Mouse (Mus musculus) mature B cell (primary cell): ENCODE results near the gene Abca17.

Experiments
- in situ Hi-C: fragments of 300-500 bp; cut with MboI; formaldehyde crosslinking; loops from 2 replicates; pipeline ENCODE4 v1.14.3; 2019

Abca17 gene

DNA sequence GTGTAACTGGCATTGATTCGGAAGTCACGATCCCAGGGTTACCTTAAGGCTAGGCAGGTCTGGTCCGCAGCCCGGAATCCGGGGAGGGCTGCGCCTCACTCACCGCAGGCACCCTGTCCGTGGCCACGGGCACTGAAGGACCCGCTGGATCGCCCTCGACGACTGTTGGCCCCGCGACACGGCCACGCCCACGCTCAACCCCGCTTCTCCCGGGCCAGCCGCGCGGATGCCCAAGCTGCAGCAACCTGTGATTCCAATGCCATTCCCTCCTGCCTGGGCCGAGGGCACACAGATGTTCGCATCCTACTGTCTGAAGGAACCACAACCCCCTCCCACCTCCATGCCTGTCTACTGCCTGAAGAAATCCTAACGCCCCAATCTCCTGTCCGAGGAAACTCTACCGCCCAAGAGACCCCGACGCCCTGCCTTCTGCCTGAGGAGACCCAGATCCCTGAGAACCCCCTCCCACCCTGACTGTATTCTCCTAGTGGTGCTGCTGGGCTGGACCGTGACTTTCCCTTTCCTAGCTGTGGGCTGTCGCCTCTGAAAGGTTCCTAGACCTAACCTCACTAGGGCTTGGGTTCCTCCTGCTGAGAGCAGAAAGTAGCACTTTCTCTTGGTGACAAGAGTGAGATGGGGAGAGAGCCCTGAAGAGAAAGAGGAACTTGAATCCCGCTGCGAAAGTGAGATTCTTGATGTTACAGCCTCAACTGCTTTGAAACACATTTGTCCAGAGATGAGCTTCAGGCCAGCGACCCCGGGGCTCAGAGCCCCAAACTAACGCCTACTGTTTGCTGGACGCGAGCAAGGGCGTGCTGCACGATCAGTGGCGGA is at the start of gene Abca17:
TSS of gene Abca17 (minus strand) at position 143 of the 834 bp plus-strand sequence.
- in situ Hi-C loops: no loop called here

GRCm38 (mm10) chr17:24394456-24394855 is 43.6 kb upstream of the Abca17 start:
- in situ Hi-C loops: no loop called here

DNA sequence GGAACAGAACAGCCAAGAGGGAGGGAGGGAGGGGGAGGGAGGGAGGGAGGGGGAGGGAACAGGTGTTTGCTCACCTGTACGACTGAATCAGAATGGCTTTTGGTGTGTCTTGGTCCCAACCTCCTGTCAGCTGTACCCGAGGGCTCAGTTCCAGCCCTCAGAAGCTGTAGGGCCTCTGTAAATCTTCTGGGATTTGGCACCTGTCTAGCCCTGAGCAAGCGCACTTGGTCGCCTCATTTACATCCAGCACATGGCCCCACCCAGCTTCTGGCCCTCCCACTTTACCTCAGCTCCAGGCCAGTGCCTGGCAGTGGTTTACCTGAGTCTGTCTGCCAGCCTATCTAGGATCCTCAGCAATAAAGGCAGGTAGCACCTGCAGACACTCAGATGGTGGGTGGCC is 42.7 kb upstream of the Abca17 start:
- in situ Hi-C loops: no loop called here

- in situ Hi-C loops: no loop called here
Measured at GRCm38 (mm10) chr17:24391149-24391548, 40.3 kb upstream of the Abca17 start.

- in situ Hi-C loops: no loop called here
Measured at GRCm38 (mm10) chr17:24389865-24390264, 39.0 kb upstream of the Abca17 start.

DNA sequence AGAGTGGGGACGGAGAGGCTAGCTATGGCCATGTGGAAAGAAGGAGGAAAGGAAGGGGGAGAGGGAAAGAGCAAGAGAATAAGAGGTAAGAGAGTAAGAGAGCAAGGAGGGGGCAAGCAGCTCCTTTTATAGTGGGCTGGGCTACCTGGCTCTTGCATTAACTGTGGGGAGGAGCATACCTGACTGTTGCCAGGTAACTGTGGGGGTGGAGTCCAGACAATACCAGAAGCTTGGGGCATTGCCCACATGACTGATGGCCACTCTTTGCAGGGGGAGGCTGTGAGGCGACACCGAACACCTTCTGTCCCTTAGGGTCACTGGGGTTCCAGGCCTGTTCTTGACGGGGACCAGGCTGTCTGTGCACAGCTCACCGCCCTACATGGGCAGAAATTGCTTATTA is 37.8 kb upstream of the Abca17 start:
- in situ Hi-C loops: no loop called here

- in situ Hi-C loops: no loop called here
Measured at GRCm38 (mm10) chr17:24383789-24384188, 32.9 kb upstream of the Abca17 start.

GRCm38 (mm10) chr17:24378496-24378895 is 27.6 kb upstream of the Abca17 start:
- in situ Hi-C loops: no loop called here

DNA sequence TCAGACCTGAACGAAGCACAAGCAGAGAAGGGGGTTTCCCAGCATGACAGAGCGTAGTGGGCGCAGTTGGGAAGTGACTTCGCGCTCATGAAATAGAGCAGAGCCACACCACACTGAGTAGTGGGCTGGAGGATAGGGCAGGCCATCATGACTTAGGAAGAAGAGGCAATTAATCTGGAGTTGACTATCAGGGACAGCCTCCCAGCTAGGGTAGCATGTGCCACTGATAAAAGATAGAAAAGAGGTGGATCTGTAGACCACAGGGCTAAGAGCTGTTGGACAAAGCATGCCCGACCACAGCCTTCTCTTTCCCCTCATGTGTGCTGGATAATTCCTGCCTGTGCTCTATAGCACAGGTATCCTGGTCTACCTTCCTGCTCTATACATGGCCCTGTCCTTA is 25.0 kb upstream of the Abca17 start:
- in situ Hi-C loops: no loop called here

DNA sequence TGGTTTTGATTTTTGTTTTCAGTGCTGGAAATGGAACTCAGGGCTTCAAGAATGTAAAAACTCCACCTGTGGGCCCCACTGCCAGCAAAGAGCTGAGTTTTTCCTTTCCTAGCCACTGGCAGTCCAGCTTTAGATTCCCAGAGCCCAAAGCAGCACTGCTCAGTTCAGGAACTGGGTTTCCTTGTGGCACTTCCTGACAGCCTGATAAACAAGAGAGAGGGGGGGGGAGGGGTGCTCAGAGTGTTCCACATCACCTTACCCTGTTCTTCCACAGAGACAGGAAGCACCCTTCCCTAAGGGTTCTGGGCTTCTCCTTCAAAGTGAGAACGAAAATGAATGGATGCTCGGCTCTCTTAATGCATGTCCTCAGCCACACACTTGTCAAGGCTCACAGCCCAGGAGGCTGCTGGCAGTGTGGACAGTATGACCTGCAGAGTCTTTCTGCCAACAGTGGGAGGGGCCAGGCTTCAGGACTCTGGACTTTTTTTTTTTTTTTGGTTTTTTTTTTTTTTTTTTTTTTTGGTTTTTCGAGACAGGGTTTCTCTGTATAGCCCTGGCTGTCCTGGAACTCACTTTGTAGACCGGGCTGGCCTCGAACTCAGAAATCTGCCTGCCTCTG is 24.3 kb upstream of the Abca17 start:
- in situ Hi-C loops: no loop called here

DNA sequence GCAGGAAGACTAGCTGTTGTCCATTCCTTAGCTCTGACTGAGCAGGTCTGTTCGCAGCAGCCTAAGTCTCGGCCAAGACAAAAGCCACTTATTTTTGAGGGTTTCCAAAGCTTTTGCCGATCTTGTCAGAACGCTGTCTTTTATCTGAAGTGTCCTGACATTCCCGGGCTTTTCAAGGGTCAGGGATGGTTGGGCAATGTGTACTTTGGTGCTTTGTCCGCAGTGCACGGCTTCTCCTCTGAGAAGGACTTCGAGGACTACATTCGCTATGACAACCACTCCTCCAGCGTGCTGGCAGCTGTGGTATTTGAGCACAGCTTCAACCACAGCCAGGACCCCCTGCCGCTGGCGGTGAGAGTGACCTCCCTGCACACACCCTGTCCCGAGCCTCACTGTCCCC is 15.0 kb upstream of the Abca17 start:
- in situ Hi-C loops: no loop called here

- in situ Hi-C loops: no loop called here
Measured at GRCm38 (mm10) chr17:24364461-24364860, 13.6 kb upstream of the Abca17 start.

DNA sequence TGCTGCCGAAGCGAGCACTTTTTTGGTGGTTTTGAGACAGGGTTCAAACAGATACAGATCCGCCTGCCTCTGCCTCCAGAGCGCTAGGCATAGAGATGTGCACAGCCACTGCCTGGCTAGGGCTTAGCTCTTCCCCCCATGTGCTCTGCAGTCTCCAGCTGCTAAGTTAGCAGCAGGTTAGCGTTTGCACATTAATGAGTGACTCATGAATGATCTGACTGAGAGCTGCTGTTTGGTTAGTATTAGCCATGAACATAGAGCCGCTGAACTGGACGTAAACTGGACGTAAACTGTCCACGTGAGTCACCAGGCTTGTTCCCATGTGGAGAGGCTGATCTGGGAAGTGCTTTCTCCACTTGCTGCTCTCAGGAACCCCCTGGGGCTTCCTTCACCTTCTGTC is 11.7 kb upstream of the Abca17 start:
- in situ Hi-C loops: no loop called here

DNA sequence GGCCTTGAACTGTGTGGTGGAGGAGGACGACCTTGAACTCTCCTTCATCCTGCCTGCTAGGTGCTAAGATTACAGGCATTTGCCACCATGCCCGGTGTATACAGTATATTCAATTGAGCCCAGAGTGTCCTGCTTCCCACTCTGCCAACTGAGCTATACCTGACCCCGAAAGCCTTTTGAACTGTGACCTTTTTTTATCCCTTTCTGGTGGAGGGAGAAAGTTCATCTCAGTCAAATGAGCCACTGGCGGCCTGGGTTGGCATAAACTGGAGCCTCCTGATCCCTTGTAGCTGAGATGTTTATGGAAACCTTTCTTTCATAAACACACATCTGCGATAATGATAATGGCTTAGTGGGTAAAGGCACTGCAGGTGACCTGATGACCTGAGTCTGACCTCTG is 10.4 kb upstream of the Abca17 start:
- in situ Hi-C loops: no loop called here

GRCm38 (mm10) chr17:24360841-24361240 is 10.0 kb upstream of the Abca17 start:
- in situ Hi-C loops: no loop called here

- in situ Hi-C loops: no loop called here
Measured at GRCm38 (mm10) chr17:24359903-24360302, 9.0 kb upstream of the Abca17 start.

DNA sequence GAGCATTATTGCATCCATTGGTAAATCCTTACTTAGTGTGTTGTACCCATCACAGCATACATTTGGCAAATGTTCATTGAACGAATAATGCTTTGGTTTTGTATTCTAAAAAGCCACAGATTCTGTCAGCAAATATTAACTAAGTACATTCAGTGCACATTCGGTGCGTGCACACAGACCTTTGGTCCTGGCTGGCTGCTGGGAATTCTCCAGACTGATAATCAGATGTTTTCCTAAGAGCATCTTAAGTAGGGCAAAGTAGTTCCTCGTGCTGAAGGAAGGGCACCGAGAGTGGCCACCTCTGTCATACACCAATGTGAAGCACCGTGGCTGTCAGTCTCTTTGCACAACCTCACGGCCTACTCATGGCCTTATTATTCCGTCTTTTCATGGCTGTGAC is 8.1 kb upstream of the Abca17 start:
- in situ Hi-C loops: no loop called here

- in situ Hi-C loops: no loop called here
Measured at GRCm38 (mm10) chr17:24355284-24355683, 4.4 kb upstream of the Abca17 start.

GRCm38 (mm10) chr17:24353960-24354359 is 3.1 kb upstream of the Abca17 start:
- in situ Hi-C loops: no loop called here

- in situ Hi-C loops: no loop called here
Measured at GRCm38 (mm10) chr17:24352370-24353194, 1.7 kb upstream of the Abca17 start.

GRCm38 (mm10) chr17:24351760-24352357 is 991 bp upstream of the Abca17 start, which contains the start of gene Abca3:
Abca3 (plus strand) TSS chr17:24351950.
- in situ Hi-C loops: no loop called here

DNA sequence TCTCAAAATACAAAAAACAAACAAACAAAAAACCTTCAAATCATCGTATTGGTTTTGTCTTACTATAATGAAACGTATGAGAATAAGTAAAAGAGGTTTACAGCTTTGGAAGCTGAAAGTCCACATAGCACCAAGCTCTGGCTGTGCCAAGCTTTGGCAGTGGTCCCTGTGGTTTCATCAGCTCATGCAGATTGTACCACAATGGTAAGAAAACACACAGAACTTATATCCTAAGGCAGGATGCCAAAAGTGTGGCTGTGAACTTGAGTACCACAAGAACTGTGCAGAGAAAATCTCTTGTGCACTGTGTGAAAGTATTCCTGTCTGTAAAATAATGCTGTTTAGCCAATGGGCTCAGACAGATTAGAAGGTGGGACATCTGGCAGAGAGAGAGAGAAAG is 1.7 kb downstream of the Abca17 start:
- in situ Hi-C loops: no loop called here
